Mouse (Mus musculus): ENCODE data around the gene Dock2.

The Dock2 gene

DNA sequence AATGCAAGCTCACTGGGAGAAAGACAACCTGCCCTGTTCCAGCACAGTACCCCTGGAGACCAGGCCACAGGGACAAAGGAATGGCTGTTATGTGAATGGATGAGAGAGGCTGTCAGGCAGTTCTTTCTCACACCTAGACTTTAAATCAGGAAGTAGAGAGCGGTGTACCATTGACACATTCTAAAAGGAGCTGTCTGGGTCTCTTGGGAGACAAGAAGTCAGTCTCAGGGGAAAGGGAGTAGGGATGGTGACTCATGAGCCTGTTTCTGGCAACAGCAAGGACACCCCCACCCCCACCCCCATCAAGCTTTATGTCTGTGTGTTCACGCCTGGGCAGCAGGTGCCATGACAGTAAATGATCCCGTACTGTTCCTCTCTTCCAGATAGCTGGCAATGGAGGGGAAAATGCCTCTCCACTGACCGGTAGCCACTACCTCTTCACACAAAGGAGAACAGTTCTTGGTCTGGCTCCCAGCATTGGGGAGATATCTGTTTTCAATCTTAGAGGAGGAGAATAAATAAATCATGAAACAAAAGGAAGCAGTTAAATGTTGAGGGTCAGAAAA is 439.9 kb downstream of the Dock2 start:
- DNase-seq: no peak

DNA sequence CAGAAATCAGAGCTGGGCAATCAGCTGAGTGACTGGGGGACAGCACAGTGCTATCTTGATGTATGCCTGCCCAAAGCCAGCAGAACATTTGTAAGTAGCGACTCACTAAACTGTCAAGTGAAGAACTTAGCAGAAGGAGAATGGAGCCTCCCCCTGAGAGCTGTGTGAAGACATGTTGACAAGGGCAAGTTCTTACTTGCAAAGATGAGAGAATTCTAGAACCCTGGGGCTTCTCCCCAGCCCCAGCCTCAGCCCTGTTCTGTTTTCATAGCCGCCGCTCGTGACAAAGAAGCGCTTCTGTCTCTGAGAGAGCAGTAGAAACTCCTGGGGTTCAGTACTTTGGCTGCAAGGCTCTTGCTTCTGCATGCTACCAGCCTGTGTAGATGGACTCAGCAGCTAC is 444.0 kb downstream of the Dock2 start:
- no peak for DNase-seq

DNA sequence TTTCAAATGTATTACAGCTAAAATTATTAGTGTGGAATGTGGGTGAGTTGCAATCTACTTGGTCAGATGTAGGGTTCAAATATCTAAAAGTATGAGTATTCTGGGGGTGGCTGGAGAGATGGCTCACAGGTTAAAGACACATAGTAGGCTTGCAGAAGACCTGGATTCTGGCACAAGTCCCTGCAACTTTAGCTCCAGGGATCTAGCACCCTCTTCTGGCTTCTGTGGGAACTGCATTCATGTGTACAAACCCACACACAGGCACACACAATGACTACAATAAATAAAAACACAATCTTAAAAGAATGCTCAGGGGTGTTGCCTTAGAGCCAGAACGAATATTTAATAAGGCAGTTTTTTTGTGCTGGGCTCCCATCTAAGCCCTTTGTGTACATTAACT is 445.8 kb downstream of the Dock2 start:
- DNase-seq: peak in 1 of 2 experiments; percentile 32

DNA sequence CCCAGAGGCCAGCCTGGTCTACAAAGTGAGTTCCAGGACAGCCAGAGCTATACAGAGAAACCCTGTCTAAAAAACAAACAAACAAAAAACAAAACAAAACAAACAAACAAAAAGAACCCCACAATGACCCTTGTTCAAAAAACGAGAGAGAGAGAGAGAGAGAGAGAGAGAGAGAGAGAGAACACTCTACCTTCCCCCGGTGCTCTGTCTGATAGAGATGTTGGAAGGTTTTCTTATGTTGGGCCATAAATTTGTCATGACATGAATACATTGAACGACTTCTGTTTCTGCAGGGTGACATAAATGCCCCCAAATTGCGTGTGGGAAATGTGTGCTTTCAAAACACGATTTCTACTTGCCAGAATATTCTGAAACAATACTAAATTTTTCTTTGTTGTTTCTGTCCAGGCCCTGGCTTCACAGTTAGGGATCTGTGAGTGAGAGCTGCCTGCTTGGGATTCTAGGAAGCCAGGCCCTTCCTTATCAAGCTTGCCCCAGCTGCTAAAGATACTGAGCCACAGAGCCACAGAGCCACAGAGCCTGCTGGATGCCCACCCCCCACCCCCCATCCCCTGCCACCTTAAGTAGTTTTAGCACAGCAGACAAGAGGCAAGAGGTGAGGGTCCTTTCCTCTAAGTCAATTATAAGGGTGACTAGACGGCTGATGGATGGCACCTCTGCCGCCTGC is 451.2 kb downstream of the Dock2 start:
- no peak for DNase-seq

DNA sequence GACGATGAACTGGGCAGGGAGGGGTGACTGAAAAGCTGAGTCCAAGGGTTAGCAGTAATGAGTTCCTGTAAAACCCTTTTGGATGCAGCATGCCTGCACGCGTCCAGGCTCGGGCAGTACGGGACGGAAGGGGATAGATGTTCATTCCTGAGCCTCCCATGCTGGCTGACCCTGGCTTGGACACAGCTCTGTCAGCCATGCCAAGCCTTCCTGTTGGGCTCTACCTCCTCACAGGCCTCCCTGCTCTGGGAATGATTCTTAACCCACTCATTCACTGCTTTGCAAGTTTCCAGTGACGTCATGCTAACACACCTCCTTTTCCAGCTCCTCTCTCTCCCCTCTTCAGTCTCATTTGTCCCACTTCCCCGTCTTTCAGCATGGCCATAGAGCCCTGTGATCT is 460.0 kb downstream of the Dock2 start:
- no peak for DNase-seq

DNA sequence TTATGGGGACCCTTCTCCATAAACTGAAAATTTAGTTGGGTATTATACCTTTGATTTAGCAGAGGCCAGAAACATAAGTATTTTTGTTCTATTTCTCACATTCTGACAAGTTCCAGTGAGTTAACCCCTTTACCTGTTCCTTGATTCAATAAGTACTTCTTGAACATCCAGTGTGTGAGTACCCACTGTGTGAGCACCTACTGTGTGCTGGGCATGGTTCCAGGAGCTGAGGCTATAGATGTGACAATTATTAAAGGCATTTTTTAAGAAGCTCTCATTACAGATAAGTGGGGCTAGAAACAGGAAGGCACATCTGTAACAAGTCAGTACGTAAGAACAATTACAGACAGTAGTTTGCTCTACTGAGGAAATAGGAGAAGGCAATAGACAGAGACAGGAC is 464.4 kb downstream of the Dock2 start:
- DNase-seq: no peak

DNA sequence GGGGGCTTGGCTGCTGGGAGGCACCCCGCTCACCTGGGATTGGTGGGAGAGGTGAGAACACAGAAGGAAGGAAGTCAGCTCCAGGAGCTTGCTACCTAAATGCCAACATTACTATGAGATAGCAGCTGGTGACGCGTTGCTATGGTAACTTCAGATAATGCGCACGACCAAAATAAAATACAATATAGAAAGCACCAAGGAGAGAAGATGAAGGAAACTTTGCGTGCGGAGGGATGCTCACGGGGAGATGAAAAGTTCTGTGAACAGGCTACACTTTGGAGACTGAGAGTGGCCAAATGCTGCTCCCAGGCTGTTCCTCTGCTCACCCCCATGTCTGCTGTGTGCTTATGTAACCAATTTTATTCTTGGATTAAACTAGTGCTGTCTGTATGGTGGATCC is 466.7 kb downstream of the Dock2 start:
- DNase-seq: no peak

DNA sequence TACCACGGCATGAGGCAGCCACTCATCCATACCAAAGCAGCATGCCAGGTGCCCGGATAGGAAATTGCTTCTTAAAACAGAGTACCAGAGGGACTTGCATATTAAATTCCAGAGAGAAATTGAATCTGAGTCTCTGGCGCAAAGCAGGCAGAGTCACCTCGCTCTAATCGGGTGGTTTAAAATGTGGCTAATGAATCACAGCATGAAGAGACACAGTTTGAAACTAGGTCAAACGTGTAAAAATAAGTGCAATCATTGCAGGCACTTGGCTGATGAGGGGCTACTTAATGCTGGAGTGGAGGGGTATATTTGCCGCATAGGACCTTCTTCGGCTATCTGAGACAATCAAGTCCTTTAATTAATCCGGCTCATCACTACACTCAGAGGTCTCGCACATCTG is 467.5 kb downstream of the Dock2 start:
- DNase-seq: no peak

DNA sequence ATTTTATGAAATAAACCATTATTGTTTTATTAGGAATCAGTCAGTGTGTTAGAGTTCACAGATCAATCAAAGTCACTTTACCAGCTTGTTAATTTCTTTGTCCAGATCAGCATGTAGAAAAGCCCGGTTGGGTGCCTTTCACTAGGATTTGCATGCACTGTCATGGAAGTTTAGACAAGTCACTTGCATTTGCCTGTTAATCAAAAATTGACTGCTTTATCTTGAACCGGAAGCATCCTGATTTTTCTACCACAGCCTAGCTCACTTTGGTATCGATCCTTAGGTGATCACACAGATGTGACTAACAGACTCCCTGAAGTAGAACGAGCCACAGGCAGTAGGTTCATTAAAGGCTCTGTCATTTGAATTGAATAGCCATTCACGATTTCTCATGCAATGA is 468.3 kb downstream of the Dock2 start:
- DNase-seq: no peak

DNA sequence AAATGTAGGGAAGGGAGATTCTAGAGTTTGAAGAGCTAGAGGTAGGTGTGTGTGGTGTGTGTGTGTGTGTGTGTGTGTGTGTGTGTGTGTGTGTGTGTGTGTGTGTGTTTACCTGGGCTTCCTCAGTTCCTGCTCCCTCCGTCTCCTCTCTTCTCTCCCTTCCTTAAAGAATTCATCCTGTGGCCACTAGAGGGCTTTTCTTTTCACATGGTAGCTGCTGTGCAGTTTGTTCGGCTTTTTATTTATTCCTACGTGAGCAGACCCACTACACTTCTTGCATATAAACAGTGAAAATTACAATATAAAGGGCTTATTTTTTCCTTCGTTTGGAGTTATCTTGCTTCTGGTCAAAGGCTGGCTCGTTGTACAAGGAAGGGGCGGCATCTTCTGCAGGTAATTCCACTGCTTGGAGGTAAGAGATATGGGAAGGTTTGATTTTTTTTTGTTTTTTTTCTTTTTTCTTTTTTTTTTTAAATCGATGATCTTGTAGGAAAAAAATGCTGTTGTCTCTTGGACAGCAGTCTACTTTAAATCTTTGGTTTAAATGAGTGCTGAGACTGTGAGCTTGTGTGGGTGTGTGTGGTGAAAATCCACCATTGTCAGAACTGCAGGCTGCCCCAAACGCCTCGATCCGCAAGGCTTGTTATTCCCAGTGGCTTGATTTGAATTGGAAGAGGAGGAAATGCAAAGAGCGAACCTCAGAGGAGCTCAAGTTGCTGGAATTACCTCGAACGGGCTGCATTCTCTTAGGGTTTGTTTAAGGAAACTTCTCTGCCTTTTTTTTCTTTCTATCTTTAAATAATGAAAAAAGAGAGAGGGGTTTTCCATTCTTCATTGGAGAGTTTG is 468.9 kb downstream of the Dock2 start, which contains the start of gene Fam196b:
Gene Fam196b, plus strand, starts transcription at position 289 of the 846 bp plus-strand sequence.
- DNase-seq: peak; percentile 69 to 73

DNA sequence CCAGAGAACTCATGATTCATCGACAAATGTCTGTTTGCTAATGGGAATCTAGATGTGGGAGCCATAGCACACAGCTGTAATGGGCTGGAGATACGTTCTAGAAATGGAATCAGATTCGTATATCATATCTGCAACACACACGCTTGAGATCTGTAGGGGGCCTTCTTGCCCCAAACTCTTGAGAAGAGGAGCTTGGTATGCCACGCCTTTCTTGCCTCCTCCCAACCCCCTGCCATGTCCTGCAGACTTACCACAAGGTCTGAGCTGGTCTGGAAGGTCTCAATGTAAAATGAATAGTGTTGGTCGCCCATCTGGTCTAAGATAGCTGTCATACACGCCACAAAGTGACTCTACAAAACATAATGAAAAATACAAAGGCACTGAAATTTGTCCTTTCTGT is 471.5 kb downstream of the Dock2 start:
- DNase-seq: no peak

DNA sequence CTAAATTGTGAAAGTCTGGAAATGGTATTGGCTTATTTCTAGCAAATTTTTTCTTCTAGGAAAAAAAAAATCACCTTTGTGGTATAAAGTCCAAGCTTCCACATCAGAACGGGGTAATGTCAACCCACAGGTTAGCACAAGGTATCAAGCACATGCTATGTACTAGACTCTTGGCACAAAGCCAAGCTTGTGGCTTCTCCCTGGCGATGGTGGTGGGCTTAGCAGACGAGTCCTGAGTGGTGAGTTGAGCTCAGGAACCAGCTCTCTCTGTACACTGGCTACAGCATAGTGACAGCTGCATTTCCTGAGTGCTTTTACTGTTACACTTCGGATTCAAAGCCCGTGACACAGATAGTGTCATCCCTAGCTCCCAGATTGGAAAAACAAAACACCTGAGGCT is 472.0 kb downstream of the Dock2 start:
- no peak for DNase-seq

DNA sequence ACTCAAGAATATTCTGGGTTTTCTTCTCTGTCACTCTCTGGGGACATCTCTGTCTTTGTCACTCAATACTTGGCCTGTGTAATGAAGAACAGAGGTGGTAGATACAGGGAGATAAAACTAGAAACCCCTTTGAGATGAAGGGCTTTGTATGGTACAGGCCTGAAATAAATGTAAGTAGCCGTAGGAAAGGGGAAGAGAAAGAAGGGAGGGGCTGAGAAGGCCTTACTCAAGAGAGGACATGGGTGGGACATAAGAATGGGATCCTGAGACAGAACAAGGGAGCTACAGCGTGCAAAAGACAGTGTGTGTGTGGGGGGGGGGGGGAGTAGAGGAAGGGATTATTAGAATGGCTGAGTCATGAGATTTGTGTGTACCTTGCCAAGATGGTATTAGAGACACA is 474.3 kb downstream of the Dock2 start:
- DNase-seq: no peak

DNA sequence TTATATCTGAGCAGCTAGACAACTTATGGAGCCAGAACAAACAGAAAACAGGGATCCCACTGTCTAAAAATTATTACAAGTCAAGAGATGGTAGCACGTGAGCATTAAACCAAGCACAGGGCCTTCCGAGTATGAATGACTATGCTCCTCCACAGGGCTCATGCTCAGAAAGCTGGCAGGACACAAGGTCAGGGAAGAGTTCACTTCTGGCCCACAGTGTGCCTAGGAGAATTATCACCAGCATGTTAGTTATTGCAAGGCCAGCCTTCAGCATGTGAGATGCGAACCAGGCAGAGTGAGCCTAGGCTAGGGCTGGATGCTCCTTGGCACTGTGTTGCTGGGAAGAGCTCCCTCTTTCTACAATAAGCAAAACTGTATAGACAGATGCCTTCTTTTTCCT is 475.0 kb downstream of the Dock2 start:
- no peak for DNase-seq

DNA sequence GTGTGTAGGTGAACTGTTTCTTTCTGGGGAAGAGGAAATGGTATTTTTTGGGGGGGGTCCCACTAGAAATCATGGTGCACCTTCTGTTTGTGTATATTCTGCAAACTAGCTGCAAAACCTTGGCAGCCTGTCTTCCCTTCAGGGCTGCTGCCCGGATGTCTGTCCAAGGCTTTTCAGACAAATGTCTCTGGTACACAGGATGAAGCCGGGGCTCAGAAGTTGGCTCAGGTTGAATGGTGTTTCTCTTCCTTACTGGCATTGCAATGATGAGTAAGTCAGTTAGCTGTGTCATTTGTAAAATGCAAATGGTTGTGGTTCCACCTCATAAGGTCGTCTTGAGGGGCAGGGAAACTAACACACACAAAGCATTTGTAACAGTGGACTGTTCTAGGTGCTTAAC is 477.5 kb downstream of the Dock2 start:
- DNase-seq: no peak

DNA sequence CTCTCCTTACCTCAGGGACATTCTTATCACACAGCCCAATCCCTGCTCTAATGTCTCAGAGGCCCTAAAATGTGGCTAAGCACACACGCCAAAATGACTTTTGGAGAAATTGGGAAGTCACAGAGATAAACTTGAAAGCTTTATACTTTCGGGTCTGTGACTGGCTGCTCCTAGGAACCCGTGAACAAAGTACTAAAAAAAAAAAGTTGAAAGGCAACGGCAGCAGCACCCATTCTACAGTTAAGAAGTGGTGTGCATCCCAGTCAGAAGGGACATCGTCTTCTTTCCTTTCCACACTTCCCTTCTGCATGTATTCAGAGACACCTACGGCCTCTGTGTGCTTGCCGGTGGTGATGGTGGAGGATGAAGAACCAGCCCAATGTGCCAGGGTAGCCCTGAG is 483.6 kb downstream of the Dock2 start:
- no peak for DNase-seq

DNA sequence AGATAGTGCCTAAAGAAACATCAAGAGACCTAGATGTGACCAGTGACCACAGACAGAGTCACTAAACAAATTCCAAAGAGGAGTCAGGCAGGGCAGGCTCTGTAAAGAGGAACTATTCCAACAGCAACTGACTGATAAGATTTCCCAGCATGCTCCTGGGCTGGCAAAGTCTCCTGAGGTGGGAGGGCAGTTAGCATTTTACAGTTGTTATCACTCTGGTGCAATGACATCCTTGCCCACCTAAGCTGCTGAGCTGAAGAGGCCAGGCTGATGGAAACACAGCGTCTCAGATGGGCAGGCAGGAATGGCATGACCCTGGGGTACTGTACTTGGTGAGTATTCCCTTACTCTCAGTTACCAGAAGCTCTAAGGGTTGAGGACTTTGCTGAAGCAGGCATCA is 484.1 kb downstream of the Dock2 start:
- no peak for DNase-seq

DNA sequence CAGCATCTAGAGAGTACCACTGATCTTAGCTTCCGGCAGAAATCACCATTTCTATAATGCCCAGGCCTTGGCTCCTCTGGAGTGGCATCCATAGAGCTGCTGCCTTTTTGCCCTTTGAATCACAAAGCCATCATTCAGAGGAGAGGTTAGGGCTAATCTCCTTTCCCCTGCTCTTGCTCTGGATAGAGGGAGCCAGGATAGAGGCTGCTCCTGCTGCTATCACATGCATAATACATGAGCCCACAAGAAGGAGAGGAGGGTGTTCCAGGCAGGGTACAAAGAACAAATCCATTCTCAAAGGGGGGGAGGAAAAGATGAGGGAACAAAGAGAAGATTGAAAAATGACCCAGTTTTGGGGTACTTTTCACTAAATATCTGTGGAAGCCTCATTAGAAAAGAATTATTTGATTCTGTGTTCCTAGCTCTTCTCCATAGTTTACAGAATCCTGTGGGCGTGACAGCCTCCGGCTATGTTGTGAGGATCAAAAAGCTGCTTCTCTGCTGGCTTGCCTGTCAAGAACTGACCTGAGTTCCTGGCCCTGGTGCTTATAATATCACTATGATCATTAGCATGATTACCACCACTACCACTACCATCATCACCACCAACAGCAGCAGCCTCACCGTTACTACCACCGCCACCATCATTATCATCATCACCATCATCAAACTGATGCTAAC is 485.9 kb downstream of the Dock2 start:
- no peak for DNase-seq

DNA sequence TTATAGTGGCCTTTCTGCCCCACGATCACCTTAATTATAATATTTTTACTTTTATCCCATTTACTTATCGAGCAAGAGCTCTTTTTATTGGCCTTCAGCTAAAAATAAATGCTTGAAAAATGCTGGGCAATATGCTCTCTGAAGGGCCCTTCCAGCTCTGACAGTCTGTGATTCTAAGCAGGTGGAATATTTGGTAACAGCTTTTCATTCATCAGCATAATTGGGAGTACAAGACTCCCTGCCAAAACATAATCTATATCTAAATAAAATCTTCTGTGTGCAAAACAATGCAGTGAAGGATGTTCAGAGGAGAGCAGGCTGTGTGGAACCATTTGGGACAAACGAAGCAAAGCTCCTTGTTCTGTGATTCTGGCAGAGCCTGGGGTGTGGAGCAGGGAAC is 492.4 kb downstream of the Dock2 start:
- DNase-seq: no peak

DNA sequence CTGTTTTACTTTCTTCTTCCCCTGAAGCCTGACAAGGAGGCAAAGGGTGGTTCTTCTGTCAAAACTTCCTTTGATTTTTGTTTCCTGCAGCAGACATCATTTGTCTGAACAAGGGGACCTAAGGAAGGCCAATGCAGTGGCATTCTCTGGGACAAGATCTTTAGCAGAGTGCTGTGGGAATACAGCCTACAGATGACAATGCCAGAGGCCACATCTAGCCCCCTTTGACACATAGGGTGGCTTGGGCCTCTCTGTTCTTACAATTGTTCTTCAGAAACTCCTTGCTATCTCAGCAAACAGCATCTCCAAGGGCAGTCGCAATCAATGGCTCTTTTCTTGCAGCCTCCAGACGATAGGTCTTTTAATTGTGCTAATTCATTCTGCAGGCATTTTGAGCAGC is 493.0 kb downstream of the Dock2 start:
- no peak for DNase-seq

DNA sequence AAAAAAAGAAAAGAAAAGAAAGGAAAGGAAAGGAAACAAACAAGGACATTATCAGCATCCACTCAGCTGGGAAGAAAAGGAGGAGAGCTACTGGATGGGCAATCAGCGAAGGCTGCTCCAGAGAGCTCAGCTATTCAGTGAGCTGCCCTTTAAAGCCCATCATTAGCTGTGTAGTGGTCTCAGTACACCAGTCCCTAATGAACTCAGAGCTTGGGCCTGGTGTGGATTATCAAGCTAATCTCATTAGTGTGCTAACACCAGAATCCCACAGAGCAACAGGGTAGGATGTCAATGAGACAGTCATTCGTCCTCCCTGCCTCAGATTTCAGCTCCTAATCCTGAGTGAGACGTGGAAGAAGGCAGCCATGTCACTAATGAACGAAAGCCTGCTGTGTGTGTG is 493.4 kb downstream of the Dock2 start:
- DNase-seq: no peak

DNA sequence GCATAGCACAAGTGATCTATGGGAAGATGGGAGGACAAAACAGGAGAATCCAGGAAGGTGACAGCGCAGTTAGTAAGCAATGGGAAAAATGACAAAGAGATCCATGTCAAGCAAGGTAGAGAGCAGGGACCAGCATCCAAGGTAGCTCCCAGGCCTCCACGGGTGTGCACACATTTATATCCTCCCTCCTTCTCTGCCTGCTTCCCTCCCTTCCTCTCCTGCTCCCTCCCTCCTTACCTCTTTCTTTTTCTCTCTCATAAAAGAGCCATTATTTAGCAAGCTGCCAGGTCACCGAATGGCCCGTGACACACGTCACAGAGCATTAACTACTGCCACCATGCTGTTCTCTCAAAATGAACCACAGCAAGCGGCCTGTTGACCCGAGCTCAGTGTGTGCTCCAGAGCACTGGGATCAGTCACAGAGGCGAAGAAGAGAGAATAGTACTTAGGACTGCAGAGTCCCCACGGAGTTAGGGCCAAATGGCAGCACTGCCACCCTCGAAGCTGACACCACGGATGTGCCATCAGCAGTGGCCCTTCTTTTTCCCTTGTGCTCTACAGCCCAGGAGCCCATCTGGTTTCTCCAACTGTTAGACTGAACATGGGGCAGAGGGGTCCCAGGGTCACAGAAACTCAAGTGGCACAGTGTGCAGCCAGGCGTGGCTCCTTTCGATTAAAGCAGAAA is 499.4 kb downstream of the Dock2 start:
- no peak for DNase-seq

DNA sequence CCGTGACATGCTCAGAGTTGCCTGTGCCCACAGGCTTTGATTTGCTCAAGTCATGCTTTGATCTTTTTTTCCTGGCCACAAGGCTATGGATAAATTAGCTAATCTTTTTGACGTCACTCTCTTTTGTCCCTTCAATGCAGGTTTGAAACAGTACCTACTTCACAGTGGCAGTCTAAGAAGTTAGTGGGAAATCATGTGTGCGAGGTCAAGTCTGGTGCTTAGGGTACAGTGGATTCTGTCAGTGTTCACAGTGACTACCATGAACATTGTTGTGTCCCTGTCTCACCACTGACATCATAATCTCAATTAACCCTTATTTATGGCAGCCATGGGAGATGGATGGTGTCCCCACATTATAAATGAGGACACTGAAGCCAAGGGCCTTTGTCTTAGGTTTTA is 506.6 kb downstream of the Dock2 start:
- no peak for DNase-seq

Measured in cerebellum, postnatal 14 days (tissue).